Mouse (Mus musculus): ENCODE measurements around the gene Lamb3. TPM values are rescaled to one million over a fixed set of nuclear protein-coding genes. Genes with fewer than 3 reads are reported as not detected.

The Lamb3 gene
- polyA plus RNA-seq, 1 experiment from 2014 or later = 0.97 TPM

GRCm38 (mm10) chr1:193263955-193264598 is 56.6 kb downstream of the Lamb3 start, which contains the start of gene Hsd11b1:
Gene Hsd11b1, minus strand, starts transcription at chr1:193264075.
- H3K4me3 ChIP-seq (ENCODE audit: low read depth, low read length) = no peak within 1 kb of the TSS
- H3K9ac ChIP-seq (replicated peaks; ENCODE audit: low read length) = no peak within 1 kb of the TSS
- H3K36me3 ChIP-seq (replicated peaks; ENCODE audit: control insufficient read depth, insufficient read depth, low read depth, low read length) = no peaks in the 10 kb centered on the region
- H3K27ac ChIP-seq (replicated peaks; ENCODE audit: low read depth, low read length) = no peak within 1 kb of the TSS
- 80% methylated on average over 5 of the region's 5 CpGs for WGBS
- H3K4me2 ChIP-seq (ENCODE audit: low read depth, low read length) = no peak within 1 kb of the TSS
- DNase-seq (ENCODE audit: low spot score) (no peak), ATAC-seq (replicated peaks; ENCODE audit: insufficient number of reproducible peaks, low FRiP score, low TSS enrichment, low read depth) (no peak)
- no peaks in the 10 kb centered on the region for H3K27me3 ChIP-seq (ENCODE audit: control insufficient read depth, insufficient read depth, low read length)
- no peaks in the 10 kb centered on the region for H3K9me3 ChIP-seq (replicated peaks; ENCODE audit: control insufficient read depth, low read length)
- H3K4me1 ChIP-seq (ENCODE audit: control insufficient read depth, insufficient read depth, low read length) = no peaks in the 10 kb centered on the region; the same call in 1 of the 2 replicates

- Histone ChIP-seq H3K9ac (replicated peaks; ENCODE audit: low read length) (no peak overlapping the region), H3K9me3 (replicated peaks; ENCODE audit: control insufficient read depth, low read length) (no peaks in the 10 kb centered on the region), H3K4me2 (ENCODE audit: low read depth, low read length) (no peak overlapping the region), H3K4me1 (ENCODE audit: control insufficient read depth, insufficient read depth, low read length) (no peaks in the 10 kb centered on the region; the same call in 1 of the 2 replicates), H3K27ac (replicated peaks; ENCODE audit: low read depth, low read length) (no peak overlapping the region), H3K27me3 (ENCODE audit: control insufficient read depth, insufficient read depth, low read length) (no peaks in the 10 kb centered on the region), H3K36me3 (replicated peaks; ENCODE audit: control insufficient read depth, insufficient read depth, low read depth, low read length) (no peaks in the 10 kb centered on the region), H3K4me3 (ENCODE audit: low read depth, low read length) (no peak overlapping the region)
- DNase-seq (ENCODE audit: low spot score) = no peak
- ATAC-seq (replicated peaks; ENCODE audit: insufficient number of reproducible peaks, low FRiP score, low TSS enrichment, low read depth) = no peak
Measured at GRCm38 (mm10) chr1:193265734-193266133, 58.2 kb downstream of the Lamb3 start.

- Histone ChIP-seq H3K4me3 (ENCODE audit: low read depth, low read length) (no peak overlapping the region), H3K36me3 (replicated peaks; ENCODE audit: control insufficient read depth, insufficient read depth, low read depth, low read length) (no peaks in the 10 kb centered on the region), H3K9me3 (replicated peaks; ENCODE audit: control insufficient read depth, low read length) (no peaks in the 10 kb centered on the region), H3K27me3 (ENCODE audit: control insufficient read depth, insufficient read depth, low read length) (no peaks in the 10 kb centered on the region), H3K4me2 (ENCODE audit: low read depth, low read length) (no peak overlapping the region), H3K27ac (replicated peaks; ENCODE audit: low read depth, low read length) (no peak overlapping the region), H3K9ac (replicated peaks; ENCODE audit: low read length) (no peak overlapping the region), H3K4me1 (ENCODE audit: control insufficient read depth, insufficient read depth, low read length) (no peaks in the 10 kb centered on the region)
- ATAC-seq (replicated peaks; ENCODE audit: insufficient number of reproducible peaks, low FRiP score, low TSS enrichment, low read depth) (no peak), DNase-seq (ENCODE audit: low spot score) (no peak)
- WGBS = 45% methylated on average over 6 of the region's 6 CpGs
Measured at GRCm38 (mm10) chr1:193270965-193271763, 63.7 kb downstream of the Lamb3 start.

GRCm38 (mm10) chr1:193272137-193272915 is 64.8 kb downstream of the Lamb3 start:
- H3K9me3 ChIP-seq (replicated peaks; ENCODE audit: control insufficient read depth, low read length) = no peaks in the 10 kb centered on the region
- H3K9ac ChIP-seq (replicated peaks; ENCODE audit: low read length) = peak overlapping the region; percentile 69
- DNase-seq (ENCODE audit: low spot score) (peak; percentile 36), ATAC-seq (replicated peaks; ENCODE audit: insufficient number of reproducible peaks, low FRiP score, low TSS enrichment, low read depth) (peak; percentile 65)
- H3K36me3 ChIP-seq (replicated peaks; ENCODE audit: control insufficient read depth, insufficient read depth, low read depth, low read length) = no peaks in the 10 kb centered on the region
- H3K4me2 ChIP-seq (ENCODE audit: low read depth, low read length) = peak overlapping the region; percentile 80
- H3K27me3 ChIP-seq (ENCODE audit: control insufficient read depth, insufficient read depth, low read length) = no peaks in the 10 kb centered on the region
- 9% methylated on average over 24 of the region's 24 CpGs for WGBS
- no peaks in the 10 kb centered on the region for H3K4me1 ChIP-seq (ENCODE audit: control insufficient read depth, insufficient read depth, low read length)
- no peak overlapping the region; the same call in 1 of the 2 replicates for H3K27ac ChIP-seq (replicated peaks; ENCODE audit: low read depth, low read length)
- H3K4me3 ChIP-seq (ENCODE audit: low read depth, low read length) = peak overlapping the region; percentile 42

GRCm38 (mm10) chr1:193272916-193273601 is 65.6 kb downstream of the Lamb3 start, which contains the start of gene G0s2:
Gene G0s2, minus strand, starts transcription at chr1:193273217.
- Histone ChIP-seq H3K9me3 (replicated peaks; ENCODE audit: control insufficient read depth, low read length) (no peaks in the 10 kb centered on the region), H3K4me3 (ENCODE audit: low read depth, low read length) (peak within 1 kb of the TSS; percentile 42), H3K27me3 (ENCODE audit: control insufficient read depth, insufficient read depth, low read length) (no peaks in the 10 kb centered on the region), H3K36me3 (replicated peaks; ENCODE audit: control insufficient read depth, insufficient read depth, low read depth, low read length) (no peaks in the 10 kb centered on the region), H3K4me1 (ENCODE audit: control insufficient read depth, insufficient read depth, low read length) (no peaks in the 10 kb centered on the region), H3K9ac (replicated peaks; ENCODE audit: low read length) (peak within 1 kb of the TSS; percentile 69), H3K4me2 (ENCODE audit: low read depth, low read length) (peak within 1 kb of the TSS; percentile 80), H3K27ac (replicated peaks; ENCODE audit: low read depth, low read length) (no peak within 1 kb of the TSS; the same call in 1 of the 2 replicates)
- DNase-seq (ENCODE audit: low spot score) (peak; percentile 67), ATAC-seq (replicated peaks; ENCODE audit: insufficient number of reproducible peaks, low FRiP score, low TSS enrichment, low read depth) (peak; percentile 78)
- 2% methylated on average over 22 of the region's 23 CpGs for WGBS

GRCm38 (mm10) chr1:193274407-193275071 is 67.0 kb downstream of the Lamb3 start:
- Histone ChIP-seq H3K9ac (replicated peaks; ENCODE audit: low read length) (no peak overlapping the region), H3K27ac (replicated peaks; ENCODE audit: low read depth, low read length) (no peak overlapping the region), H3K9me3 (replicated peaks; ENCODE audit: control insufficient read depth, low read length) (no peaks in the 10 kb centered on the region), H3K4me1 (ENCODE audit: control insufficient read depth, insufficient read depth, low read length) (no peaks in the 10 kb centered on the region), H3K36me3 (replicated peaks; ENCODE audit: control insufficient read depth, insufficient read depth, low read depth, low read length) (no peaks in the 10 kb centered on the region), H3K4me3 (ENCODE audit: low read depth, low read length) (no peak overlapping the region), H3K27me3 (ENCODE audit: control insufficient read depth, insufficient read depth, low read length) (no peaks in the 10 kb centered on the region), H3K4me2 (ENCODE audit: low read depth, low read length) (no peak overlapping the region)
- ATAC-seq (replicated peaks; ENCODE audit: insufficient number of reproducible peaks, low FRiP score, low TSS enrichment, low read depth) (no peak), DNase-seq (ENCODE audit: low spot score) (no peak)
- WGBS = 73% methylated on average over 8 of the region's 8 CpGs

GRCm38 (mm10) chr1:193278414-193279045 is 71.0 kb downstream of the Lamb3 start:
- 35% methylated on average over 6 of the region's 6 CpGs for WGBS
- Histone ChIP-seq H3K27me3 (ENCODE audit: control insufficient read depth, insufficient read depth, low read length) (no peaks in the 10 kb centered on the region), H3K4me1 (ENCODE audit: control insufficient read depth, insufficient read depth, low read length) (no peaks in the 10 kb centered on the region), H3K27ac (replicated peaks; ENCODE audit: low read depth, low read length) (no peak overlapping the region), H3K9ac (replicated peaks; ENCODE audit: low read length) (no peak overlapping the region), H3K4me3 (ENCODE audit: low read depth, low read length) (no peak overlapping the region), H3K4me2 (ENCODE audit: low read depth, low read length) (no peak overlapping the region), H3K36me3 (replicated peaks; ENCODE audit: control insufficient read depth, insufficient read depth, low read depth, low read length) (no peaks in the 10 kb centered on the region), H3K9me3 (replicated peaks; ENCODE audit: control insufficient read depth, low read length) (no peaks in the 10 kb centered on the region)
- DNase-seq (ENCODE audit: low spot score) = no peak
- no peak for ATAC-seq (replicated peaks; ENCODE audit: insufficient number of reproducible peaks, low FRiP score, low TSS enrichment, low read depth)

All from embryonic facial prominence, embryonic 11.5 days (tissue).